Mouse (Mus musculus) thymus, adult 2 months (tissue): Measurements from ENCODE around the gene Arhgap6.

Experiments
- CTCF ChIP-seq: fragments of 200-500 bp; IDR thresholded peaks from 2 replicates; pipeline ENCODE4 v1.5.1; 2012; ENCODE audit warnings: mild to moderate bottlenecking, control low read depth, low read length, moderate library complexity, borderline replicate concordance; ENCODE audit not compliant: control insufficient read depth, poor library complexity, insufficient read depth; ENCODE audit errors: extremely low read depth
- POLR2A ChIP-seq: fragments of 200-500 bp; IDR thresholded peaks from 2 replicates; pipeline ENCODE4 v1.6.1; 2012; ENCODE audit warnings: mild to moderate bottlenecking, low read length, control low read depth, moderate library complexity; ENCODE audit not compliant: control insufficient read depth, poor library complexity, insufficient read depth; ENCODE audit errors: extremely low read depth

- TF ChIP-seq POLR2A (no peak), CTCF (no peak)
Observed at GRCm38 (mm10) chrX:169220064-169220463, 425.2 kb downstream of the Arhgap6 start.
